Mouse (Mus musculus) WW6 (cell line): Measurements from ENCODE around the gene Oaz1.
"Not testable (repeated sequence)": the region's sequence is repeated elsewhere in the genome, so short reads cannot be mapped to it uniquely, and the experiment has no call there.

Experiments used
- DNase-seq: peaks from one replicate; pipeline ENCODE4 v3.0.0-alpha.2; 2013; ENCODE audit warnings: low read depth, low spot score

Gene Oaz1

DNA sequence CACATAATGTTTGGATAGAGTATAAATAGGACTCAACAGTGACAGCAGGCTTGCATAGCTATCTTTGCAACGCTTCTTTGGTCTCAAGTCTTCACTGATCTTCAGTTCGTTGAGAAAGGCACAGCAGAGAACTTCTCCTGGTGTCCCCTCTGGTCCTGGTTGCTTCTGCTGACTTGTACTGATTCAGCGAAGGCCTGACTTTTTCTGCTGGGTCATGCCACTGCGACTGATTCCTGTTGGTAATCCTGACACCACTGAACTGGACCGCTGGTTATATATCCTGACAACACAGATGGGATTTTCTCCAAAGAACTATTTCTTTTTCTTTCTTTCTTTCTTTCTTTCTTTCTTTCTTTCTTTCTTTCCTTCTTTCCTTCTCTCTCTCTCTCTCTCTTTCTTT lies 3.9 kb upstream of the Oaz1 start:
- no peak for DNase-seq

- no peak for DNase-seq
These were observed 3.1 kb upstream of the Oaz1 start for GRCm38 (mm10) chr10:80823316-80823715.

- no peak for DNase-seq
These were observed 2.4 kb upstream of the Oaz1 start for GRCm38 (mm10) chr10:80823847-80824643.

DNA sequence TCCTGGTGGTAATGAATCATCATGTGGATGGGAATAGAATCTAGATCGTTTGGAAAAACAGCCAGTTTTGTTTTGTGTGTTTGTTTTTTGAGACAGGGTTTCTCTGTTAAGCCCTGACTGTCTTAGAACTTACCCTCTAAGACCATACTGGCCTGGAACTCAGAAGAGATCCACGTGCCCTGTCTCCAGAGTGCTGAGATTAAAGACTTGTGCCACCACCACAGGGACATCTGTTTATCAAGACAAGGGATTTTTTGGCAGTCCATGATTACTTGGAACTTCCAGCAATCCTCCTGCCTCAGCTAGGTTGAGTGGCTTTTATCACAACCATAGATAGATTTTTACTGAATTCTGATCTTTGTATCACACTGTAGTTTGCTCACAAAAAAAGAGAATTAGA lies 1.6 kb upstream of the Oaz1 start:
- DNase-seq = no peak

GRCm38 (mm10) chr10:80827063-80827869 lies 810 bp downstream of the Oaz1 start:
- DNase-seq = no peak

GRCm38 (mm10) chr10:80827870-80828420 lies 1.5 kb downstream of the Oaz1 start:
- DNase-seq = no peak

- not testable (repeated sequence) for DNase-seq
These were observed 2.1 kb downstream of the Oaz1 start for GRCm38 (mm10) chr10:80828587-80828986.

DNA sequence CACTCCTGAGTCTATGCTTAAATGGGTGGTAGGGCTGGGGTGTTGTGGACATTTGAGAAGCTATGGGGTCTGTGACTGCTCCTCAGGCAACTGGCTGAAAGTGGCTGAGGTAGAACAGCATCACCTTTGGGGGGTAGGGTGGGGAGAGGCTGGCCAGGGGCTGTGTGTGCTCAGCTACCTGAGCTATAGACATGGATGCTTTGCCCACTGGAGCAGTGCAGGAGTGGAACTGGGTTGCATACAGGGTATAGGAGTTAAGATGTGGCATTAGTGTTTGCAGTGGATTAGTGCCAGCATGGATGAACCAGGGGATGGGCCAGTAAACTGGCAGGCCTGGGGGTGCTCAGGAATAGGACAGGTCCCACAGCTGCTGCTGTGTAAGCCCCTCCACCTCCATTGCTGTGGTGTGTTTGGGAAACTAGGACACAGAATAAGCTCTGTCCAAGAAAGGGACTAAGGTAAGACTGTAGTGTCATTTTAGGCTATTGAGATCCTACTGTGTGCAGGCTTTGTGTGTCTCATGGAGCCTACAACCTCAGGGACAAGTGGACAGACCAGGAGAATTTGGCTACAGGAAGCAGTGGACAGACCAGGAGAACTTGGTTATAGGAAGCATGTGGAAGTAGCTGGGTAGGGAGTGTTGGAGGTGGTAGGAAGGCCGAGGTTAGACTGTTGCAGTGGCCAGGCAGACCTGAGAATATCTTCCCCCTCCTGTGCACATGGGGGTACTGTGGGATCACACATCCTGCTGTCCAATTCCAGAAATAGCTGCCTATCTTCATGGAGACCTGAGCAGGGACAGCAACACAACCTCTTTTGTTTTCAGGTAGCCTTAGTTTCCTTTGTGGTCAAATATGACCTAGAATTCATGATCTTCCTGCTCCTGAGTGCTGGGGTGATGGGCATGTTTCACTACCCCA lies 3.2 kb downstream of the Oaz1 start:
- DNase-seq = no peak

GRCm38 (mm10) chr10:80831136-80831535 lies 4.7 kb downstream of the Oaz1 start:
- peak; percentile 80 for DNase-seq

GRCm38 (mm10) chr10:80832818-80833217 lies 6.4 kb downstream of the Oaz1 start:
- no peak for DNase-seq

DNA sequence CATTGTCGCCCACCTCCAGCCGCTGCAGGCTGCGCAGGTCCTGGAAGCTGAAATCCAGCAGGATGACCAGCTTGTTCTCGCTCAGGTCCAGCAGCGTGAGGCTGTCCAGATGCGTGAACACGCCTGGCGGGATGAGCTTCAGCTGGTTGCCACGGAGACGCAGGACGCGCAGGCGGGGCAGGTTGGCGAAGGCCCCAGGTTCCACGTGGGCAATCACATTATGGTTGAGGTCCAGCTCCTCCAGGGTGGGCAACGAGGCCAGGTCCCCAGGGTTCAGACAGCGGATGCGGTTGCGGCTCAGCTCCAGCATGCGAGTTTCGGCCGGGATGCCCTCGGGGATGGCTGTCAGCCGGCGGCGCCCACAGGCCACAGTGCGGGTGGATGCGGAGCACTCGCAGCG lies 9.2 kb downstream of the Oaz1 start:
- DNase-seq = no peak

DNA sequence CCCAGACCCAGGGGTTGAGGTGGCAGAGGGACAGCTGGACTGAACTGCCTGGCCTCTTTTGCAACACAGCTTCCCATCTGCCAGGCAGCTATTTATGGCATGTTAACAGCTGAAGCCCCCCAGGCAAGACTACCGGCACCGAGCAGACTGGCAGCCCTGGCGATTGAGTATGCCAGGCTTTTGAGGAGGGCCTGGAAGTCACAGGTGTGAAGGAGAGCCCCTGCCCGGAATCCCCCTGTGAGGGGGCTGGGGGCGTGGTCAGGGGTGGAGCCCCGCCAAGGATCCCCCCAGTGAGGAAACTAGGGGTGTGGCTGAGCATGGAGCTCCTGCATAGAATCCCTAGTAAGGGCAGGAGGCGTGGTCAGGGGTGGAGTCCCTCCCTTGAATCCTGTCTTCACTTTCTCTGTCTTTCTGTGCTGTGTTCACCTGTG lies 10.5 kb downstream of the Oaz1 start:
- DNase-seq = no peak

- DNase-seq = no peak
These were observed 11.4 kb downstream of the Oaz1 start for GRCm38 (mm10) chr10:80837827-80838226.

DNA sequence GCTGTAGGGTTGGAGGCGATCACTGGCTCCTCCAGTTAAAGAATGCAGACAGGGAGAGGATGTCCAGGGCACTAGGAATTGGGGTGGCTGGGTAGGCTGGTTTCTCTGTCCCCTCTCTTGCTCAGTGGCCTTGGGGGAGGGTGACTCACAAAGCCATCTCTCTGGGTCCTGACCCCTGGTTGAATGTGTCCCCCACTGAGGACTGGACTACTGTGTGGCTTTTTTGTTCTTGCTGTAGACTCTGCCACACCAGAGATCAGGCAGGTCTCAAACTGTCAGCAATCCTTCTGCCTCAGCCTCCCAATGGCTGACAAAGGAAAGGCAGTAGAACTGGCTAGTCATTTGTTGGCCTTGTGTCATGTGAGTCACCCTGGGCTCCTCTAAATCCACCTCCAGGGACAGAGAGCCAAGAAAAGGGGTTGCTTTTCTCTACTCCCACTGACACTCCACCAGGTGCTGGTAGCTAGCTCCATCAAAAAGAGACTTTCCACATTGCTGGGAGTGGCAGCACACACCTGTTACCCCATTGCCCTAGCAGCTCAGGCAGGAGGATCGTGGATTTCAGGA lies 12.0 kb downstream of the Oaz1 start:
- DNase-seq = no peak

GRCm38 (mm10) chr10:80839848-80840247 lies 13.4 kb downstream of the Oaz1 start:
- no peak for DNase-seq

GRCm38 (mm10) chr10:80841685-80842084 lies 15.2 kb downstream of the Oaz1 start:
- no peak for DNase-seq

GRCm38 (mm10) chr10:80842334-80842733 lies 15.9 kb downstream of the Oaz1 start:
- no peak for DNase-seq

DNA sequence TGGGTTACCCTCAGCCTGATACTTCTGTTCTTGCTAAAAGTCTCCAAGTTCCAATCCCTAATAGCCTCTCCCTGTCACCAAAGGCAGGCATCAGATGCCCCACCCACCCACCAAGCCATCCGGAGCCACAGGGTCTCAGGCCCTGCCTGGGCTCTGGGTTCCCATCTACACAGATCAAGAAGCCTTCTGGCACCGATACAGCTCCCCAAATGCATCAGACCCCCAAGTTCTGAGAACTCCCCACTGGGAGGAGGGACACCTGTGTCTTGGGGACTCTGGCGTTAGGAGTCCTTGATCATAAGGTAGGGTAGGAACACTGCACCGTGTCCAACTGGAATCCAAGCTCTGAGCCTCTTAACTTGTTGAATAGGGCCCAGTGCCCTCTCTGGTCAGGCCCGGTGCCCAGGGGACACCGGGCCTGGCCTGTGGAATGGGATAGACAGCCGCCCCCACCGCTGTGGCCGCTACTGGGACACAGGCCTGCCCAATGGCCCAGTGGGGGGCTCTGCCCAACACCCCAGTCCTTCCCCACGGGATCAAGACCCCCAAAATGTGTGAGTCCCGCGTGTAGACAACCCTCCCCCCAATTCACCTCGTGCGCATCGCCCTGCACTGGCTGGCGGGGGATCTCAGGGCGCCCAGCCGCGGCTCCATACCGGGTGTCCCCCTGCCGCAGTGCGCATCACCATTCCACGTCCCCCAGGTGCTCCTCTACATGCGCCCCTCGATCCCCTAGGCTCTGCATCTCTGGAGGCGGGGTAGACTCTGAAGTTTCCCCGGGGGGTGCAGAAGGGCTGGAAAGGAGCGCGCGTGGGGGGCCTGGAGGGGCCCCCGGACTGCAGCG lies 16.9 kb downstream of the Oaz1 start:
- no peak for DNase-seq

- DNase-seq = no peak
These were observed 17.6 kb downstream of the Oaz1 start, which contains the start of gene Lingo3 for GRCm38 (mm10) chr10:80843931-80844547. Gene Lingo3, minus strand, starts transcription at chr10:80844039.
